Mouse (Mus musculus) adrenal gland, postnatal 10 days (tissue): Measurements from ENCODE around the gene Msi2. TPM values are rescaled to one million over a fixed set of nuclear protein-coding genes. Genes with fewer than 3 reads are reported as not detected.

Experiments
- DNase-seq: peaks from one replicate; pipeline ENCODE4 v3.0.0; 2021; ENCODE audit warnings: mixed read lengths
- total RNA-seq, 2 experiments: library from RNA; stranded (reverse); gene quantifications; 2 replicates each; pipeline ENCODE4 v1.2.3; 2021

The Msi2 gene
- total RNA-seq, 2 experiments from 2014 or later = 149 to 152 TPM

- no peak for DNase-seq
These were observed 279.7 kb downstream of the Msi2 start for GRCm38 (mm10) chr11:88438659-88439058.

- DNase-seq = no peak
These were observed 281.7 kb downstream of the Msi2 start for GRCm38 (mm10) chr11:88436596-88436995.

- DNase-seq = no peak
These were observed 282.8 kb downstream of the Msi2 start for GRCm38 (mm10) chr11:88435543-88435942.

GRCm38 (mm10) chr11:88431363-88432269 is 286.7 kb downstream of the Msi2 start:
- no peak for DNase-seq

GRCm38 (mm10) chr11:88430292-88430691 is 288.0 kb downstream of the Msi2 start:
- no peak for DNase-seq

GRCm38 (mm10) chr11:88429680-88430079 is 288.6 kb downstream of the Msi2 start:
- no peak for DNase-seq

- DNase-seq = no peak
These were observed 292.6 kb downstream of the Msi2 start for GRCm38 (mm10) chr11:88425631-88426101.

GRCm38 (mm10) chr11:88424034-88424767 is 294.1 kb downstream of the Msi2 start:
- no peak for DNase-seq

- no peak for DNase-seq
These were observed 297.2 kb downstream of the Msi2 start for GRCm38 (mm10) chr11:88421057-88421578.

GRCm38 (mm10) chr11:88419657-88420366 is 298.5 kb downstream of the Msi2 start:
- DNase-seq = no peak

GRCm38 (mm10) chr11:88419064-88419463 is 299.2 kb downstream of the Msi2 start:
- DNase-seq = no peak

- DNase-seq = no peak
These were observed 304.0 kb downstream of the Msi2 start for GRCm38 (mm10) chr11:88414157-88414870.

GRCm38 (mm10) chr11:88412423-88413094 is 305.8 kb downstream of the Msi2 start:
- peak; percentile 82 for DNase-seq

- DNase-seq = no peak
These were observed 310.0 kb downstream of the Msi2 start for GRCm38 (mm10) chr11:88408305-88408704.

- DNase-seq = no peak
These were observed 311.9 kb downstream of the Msi2 start for GRCm38 (mm10) chr11:88406408-88406915.

GRCm38 (mm10) chr11:88404816-88405613 is 313.3 kb downstream of the Msi2 start:
- no peak for DNase-seq

GRCm38 (mm10) chr11:88404247-88404677 is 314.1 kb downstream of the Msi2 start:
- DNase-seq = no peak

GRCm38 (mm10) chr11:88402290-88402689 is 316.0 kb downstream of the Msi2 start:
- peak; percentile 66 for DNase-seq

GRCm38 (mm10) chr11:88401333-88401732 is 317.0 kb downstream of the Msi2 start:
- DNase-seq = no peak

- DNase-seq = no peak
These were observed 317.4 kb downstream of the Msi2 start for GRCm38 (mm10) chr11:88400926-88401325.
